Mouse (Mus musculus) kidney, adult 2 months (tissue): ENCODE measurements around the gene Prkce. TPM values are rescaled to one million over a fixed set of nuclear protein-coding genes. Genes with fewer than 3 reads are reported as not detected.
A peak's percentile ranks its signal among the peaks of the same experiment; 100 is the strongest.

Source experiments
- DNase-seq: peaks from one replicate; pipeline ENCODE4 v3.0.0; 2021
- H3K27ac ChIP-seq: fragments of 200-500 bp; 2 replicates; pipeline ENCODE4 v1.5.1; 2012; ENCODE audit warnings: low read depth, low read length, control low read depth, inconsistent platforms; ENCODE audit not compliant: insufficient read depth
- H3K27me3 ChIP-seq: fragments of 200-500 bp; replicated peaks from 2 replicates; pipeline ENCODE4 v1.6.1; 2012; ENCODE audit warnings: mild to moderate bottlenecking, moderate library complexity, low read length, inconsistent platforms; ENCODE audit not compliant: control insufficient read depth, insufficient read depth
- H3K36me3 ChIP-seq: fragments of 200-500 bp; 2 replicates; pipeline ENCODE4 v1.6.1; 2012; ENCODE audit warnings: mild to moderate bottlenecking, moderate library complexity, low read length, inconsistent platforms; ENCODE audit not compliant: control insufficient read depth, insufficient read depth
- H3K4me1 ChIP-seq: fragments of 200-500 bp; 2 replicates; pipeline ENCODE4 v1.6.1; 2011; ENCODE audit warnings: low read length; ENCODE audit not compliant: control insufficient read depth, insufficient read depth
- H3K4me3 ChIP-seq: fragments of 200-500 bp; 2 replicates; pipeline ENCODE4 v1.5.1; 2011; ENCODE audit warnings: mild to moderate bottlenecking, low read depth, low read length, control low read depth; ENCODE audit not compliant: insufficient read depth
- CTCF ChIP-seq: fragments of 200-500 bp; conservative IDR thresholded peaks from 2 replicates; pipeline ENCODE4 v1.5.1; 2011; ENCODE audit warnings: low read depth, mild to moderate bottlenecking, control low read depth, low read length, moderate library complexity, mixed read lengths; ENCODE audit not compliant: insufficient read depth, insufficient read length
- POLR2A ChIP-seq: fragments of 200-500 bp; IDR thresholded peaks from one replicate; pipeline ENCODE4 v1.6.1; 2011; ENCODE audit warnings: low read depth, low read length, control low read depth
- WGBS: fragments of 180-500 bp; shearing (Covaris S2); methylation state at CpG from one replicate; pipeline ENCODE4 v1.1.7; 2018; 5-methylcytosine and 5-hydroxymethylcytosine counted together
- polyA plus RNA-seq: library from polyadenylated mRNA; depleted of rRNA; stranded (reverse); fragments of >200 nt; gene quantifications from 2 replicates; pipeline ENCODE4 v1.2.3, GENCODE M21; 2012

Prkce gene
- polyA plus RNA-seq, 1 experiment: 6.1 TPM

DNA sequence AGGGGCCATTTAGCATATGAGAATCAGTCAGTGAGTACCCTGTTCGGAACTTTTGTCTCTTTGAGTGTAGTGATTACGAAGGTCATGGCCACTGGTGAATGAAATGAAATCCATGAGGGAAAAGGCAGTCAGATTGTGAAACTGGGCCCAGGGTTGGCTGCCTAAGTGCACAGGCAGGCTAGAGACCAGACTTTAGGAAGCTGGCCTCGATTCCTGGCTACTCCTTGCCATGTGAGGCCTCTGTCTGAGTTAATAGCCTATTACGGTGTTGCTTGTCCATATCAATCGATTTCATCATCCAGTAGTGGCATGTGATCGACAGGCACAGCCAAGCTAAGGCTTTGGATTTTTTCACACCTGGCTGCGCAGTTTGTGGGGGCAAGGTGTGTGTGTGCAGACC lies 34.4 kb downstream of the Prkce start:
- TF ChIP-seq CTCF: no peak
- no peak for TF ChIP-seq POLR2A
- H3K36me3 ChIP-seq: no peaks in the 10 kb centered on the region
- no peak overlapping the region for H3K27ac ChIP-seq
- H3K27me3 ChIP-seq: no peaks in the 10 kb centered on the region
- DNase-seq: no peak
- 91% methylated on average over 7 of the region's 7 CpGs for WGBS
- peaks cover 22% of the 10 kb centered on the region for H3K4me1 ChIP-seq
- H3K4me3 ChIP-seq: no peak overlapping the region

DNA sequence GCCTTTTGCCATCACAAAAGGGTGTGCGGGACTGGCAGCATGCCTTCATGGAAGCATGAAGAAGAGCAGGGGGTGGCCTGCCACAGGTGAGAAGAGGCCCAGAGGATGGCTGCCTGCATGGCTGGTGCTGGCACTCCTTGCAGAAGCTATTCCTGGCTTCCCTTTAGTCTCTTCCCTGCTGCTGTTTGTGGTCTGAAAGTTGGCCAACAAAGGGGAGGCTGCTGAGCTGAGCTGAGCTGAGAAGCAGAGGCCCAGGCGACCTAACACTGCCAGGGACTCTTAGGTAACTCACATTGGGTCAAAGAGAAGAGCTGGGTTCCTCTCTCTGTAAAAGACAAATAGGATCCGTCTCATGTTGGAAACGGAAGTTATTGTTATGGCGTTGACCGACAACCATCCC lies 35.4 kb downstream of the Prkce start:
- TF ChIP-seq CTCF (no peak), POLR2A (no peak)
- WGBS: 97% methylated on average over 6 of the region's 6 CpGs
- DNase-seq: no peak
- H3K36me3 ChIP-seq: no peaks in the 10 kb centered on the region
- peaks cover 15% of the 10 kb centered on the region for H3K4me1 ChIP-seq
- no peak overlapping the region for H3K4me3 ChIP-seq
- no peaks in the 10 kb centered on the region for H3K27me3 ChIP-seq
- no peak overlapping the region for H3K27ac ChIP-seq

DNA sequence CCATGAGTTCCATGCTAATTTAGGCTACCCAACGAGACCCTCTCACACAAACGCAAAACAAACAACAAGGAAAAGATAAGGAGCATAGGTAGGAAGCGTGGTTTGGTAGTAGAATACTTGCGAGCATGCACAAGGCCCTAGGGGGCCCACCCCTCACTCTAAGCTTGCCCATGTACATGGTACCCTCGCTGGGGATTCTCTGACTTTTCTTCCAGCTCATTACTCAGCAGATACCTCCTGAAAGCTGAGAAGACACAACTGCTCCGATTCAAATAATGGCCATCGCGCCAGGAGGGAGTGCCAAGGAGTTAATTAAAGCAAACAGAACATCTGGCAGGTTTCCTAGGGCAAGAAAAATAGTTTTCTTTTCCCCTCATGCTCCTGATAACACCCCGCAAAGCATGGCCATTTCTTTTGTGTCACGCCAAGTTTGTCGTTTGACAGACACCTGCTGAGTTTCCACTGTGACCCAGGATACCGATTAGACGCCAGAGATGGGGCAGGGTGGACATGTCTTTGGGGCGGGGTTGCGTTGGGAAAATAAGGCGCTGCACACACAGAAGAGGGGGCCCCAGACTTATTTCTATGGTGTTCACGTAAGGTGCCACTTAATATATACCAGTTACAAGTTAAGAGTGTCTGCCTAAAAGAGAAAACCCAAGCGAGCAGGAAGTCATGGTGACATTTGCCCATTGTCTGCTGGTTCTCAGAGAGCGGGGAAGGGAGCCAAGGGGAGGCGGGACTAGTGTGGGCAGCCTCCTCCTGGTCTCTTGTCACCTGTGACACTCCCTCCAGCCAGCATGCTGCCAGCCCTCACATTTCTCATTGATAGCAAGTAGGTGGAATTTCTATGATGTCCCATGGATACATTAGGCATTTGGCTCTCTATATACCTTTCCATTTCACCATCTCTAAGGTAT lies 36.2 kb downstream of the Prkce start:
- H3K4me3 ChIP-seq: no peak overlapping the region

DNA sequence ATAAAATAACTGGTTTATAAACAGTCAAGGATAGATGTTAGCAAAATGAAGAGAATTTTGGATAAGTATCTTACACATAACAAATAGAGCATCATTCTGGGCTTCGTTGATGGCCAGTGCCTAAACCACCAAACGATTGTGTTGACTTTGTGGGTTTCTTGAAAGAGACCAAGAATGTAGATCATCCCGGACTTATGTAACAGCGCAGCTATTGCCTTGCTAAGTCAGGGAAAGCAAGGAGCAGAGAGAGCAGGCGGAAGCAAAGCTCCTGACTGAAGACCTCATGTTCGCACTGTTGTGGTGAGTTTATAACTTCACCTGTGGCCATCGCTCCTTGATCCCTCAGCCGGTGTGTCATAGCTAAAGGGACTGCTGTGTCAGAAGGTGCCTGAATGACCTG lies 38.7 kb downstream of the Prkce start:
- WGBS: 86% methylated on average over 8 of the region's 8 CpGs
- no peak overlapping the region for H3K4me3 ChIP-seq
- no peak overlapping the region for H3K27ac ChIP-seq
- TF ChIP-seq CTCF (no peak), POLR2A (no peak)
- no peaks in the 10 kb centered on the region for H3K27me3 ChIP-seq
- H3K36me3 ChIP-seq: no peaks in the 10 kb centered on the region
- no peak for DNase-seq
- no peaks in the 10 kb centered on the region for H3K4me1 ChIP-seq

More for the DNA sequence above, 36.2 kb downstream of the Prkce start:
- Histone ChIP-seq H3K27ac (no peak overlapping the region), H3K27me3 (no peaks in the 10 kb centered on the region), H3K36me3 (no peaks in the 10 kb centered on the region), H3K4me1 (peaks cover 6% of the 10 kb centered on the region)
- DNase-seq: peak; percentile 68
- 59% methylated on average over 20 of the region's 20 CpGs for WGBS
- no peak for TF ChIP-seq POLR2A
- no peak for TF ChIP-seq CTCF

DNA sequence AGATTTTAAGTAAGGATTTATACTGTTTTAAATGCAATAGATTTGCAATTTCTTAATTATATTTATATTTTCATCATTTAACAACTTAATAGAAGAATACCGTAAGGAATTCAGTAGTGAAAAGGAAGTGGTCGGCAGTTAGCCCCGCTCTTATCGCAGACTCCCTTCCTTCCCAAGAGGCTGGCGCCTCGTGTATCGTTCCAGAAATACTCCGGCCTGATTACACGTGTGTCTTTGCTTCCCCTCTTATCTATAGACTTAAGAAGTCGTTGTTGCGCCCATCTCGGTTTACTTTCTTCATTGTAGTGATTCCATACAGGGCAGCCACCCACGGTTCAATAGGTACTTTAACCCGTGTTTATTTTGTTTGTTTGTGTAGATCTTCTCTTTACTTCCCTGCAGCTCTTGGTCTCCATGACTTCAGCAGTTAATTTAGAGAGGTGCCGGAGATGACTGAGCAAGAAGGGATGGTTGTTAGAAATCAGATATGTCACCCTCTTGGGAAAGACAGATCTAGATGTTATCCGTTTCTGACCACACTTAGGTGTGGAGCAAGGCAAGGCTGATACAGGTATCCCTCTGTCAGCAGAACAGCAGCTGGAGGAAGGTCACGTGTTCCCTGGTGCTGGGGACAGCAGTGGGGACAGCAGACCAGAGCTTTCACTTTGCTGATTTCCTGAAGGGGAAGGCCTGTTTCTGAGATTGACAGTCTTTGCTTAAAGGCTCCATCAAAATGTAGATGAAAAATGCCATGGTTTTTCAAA lies 40.7 kb downstream of the Prkce start:
- Histone ChIP-seq H3K4me3 (no peak overlapping the region), H3K27ac (no peak overlapping the region)
- WGBS: 73% methylated on average over 17 of the region's 17 CpGs

DNA sequence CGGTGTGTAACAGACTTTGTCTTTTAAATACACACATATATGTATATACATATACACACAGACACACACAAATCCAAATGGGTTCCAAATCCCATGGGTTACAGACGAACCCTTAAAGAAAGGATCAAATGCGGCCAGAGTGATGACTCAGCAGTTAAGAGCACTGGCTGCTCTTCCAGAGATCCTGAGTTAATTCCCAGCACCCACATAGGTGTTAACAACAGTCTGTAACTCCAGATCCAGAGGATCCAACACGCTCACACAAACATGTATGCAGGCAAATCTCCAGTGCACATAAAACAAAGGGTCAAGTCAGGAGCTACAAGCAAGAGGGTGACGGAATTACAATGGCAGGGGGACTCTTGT lies 41.2 kb downstream of the Prkce start:
- Histone ChIP-seq H3K4me3 (no peak overlapping the region), H3K4me1 (no peaks in the 10 kb centered on the region), H3K27ac (no peak overlapping the region), H3K27me3 (no peaks in the 10 kb centered on the region), H3K36me3 (no peaks in the 10 kb centered on the region)
- no peak for DNase-seq
- TF ChIP-seq CTCF: no peak
- no peak for TF ChIP-seq POLR2A
- WGBS: 97% methylated on average over 5 of the region's 5 CpGs

More for the DNA sequence above, 40.7 kb downstream of the Prkce start:
- Histone ChIP-seq H3K27me3 (no peaks in the 10 kb centered on the region), H3K4me1 (no peaks in the 10 kb centered on the region), H3K36me3 (no peaks in the 10 kb centered on the region)
- no peak for TF ChIP-seq CTCF
- no peak for TF ChIP-seq POLR2A
- no peak for DNase-seq

DNA sequence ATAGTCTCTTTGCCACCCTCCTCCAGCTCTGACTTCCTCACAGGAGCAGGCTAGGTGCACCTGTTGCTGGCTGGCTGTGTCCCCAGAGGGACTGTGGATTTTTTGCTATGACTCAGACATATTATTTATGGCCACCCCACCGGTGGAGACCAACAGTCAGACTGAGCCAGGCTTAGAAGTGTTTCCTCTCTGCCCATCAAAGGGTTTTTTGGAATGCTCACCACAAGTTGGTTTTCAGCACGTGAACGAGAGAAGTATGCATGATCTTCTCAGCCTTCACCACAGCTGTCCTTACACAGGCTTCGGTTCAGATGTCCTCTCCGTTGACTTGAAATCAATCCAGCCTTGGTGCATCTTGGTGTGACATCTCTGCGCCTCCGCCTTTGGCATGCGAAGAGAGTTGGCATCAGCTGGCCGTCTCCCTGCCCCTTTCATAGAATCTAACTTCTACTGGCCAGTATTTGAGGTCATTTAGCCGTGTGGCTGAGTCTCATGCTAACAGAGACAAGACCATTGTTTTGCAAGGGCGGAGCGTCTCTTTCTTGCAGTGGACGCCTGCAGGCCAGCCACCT lies 42.2 kb downstream of the Prkce start:
- H3K4me3 ChIP-seq: no peak overlapping the region
- H3K36me3 ChIP-seq: no peaks in the 10 kb centered on the region
- H3K27me3 ChIP-seq: no peaks in the 10 kb centered on the region
- 85% methylated on average over 13 of the region's 13 CpGs for WGBS
- H3K27ac ChIP-seq: no peak overlapping the region
- DNase-seq: no peak
- H3K4me1 ChIP-seq: no peaks in the 10 kb centered on the region
- TF ChIP-seq POLR2A (no peak), CTCF (no peak)
